Mouse (Mus musculus): ENCODE measurements around the gene Coro2b. TPM values are rescaled to one million over a fixed set of nuclear protein-coding genes. Genes with fewer than 3 reads are reported as not detected.

The Coro2b gene
- polyA plus RNA-seq (2014; fragmentation: Nextera tagmentation; extraction: Ambion mirVana) = 32.5 and 34.5 TPM in 2 replicates

- Histone ChIP-seq H3K4me3 (ENCODE audit: low read depth, low read length) (peak within 1 kb of the TSS; percentile 75), H3K4me1 (ENCODE audit: control insufficient read depth, insufficient read depth, low read length) (peaks cover 51% of the 10 kb centered on the region), H3K4me2 (ENCODE audit: low read depth, low read length) (peak within 1 kb of the TSS; percentile 78), H3K36me3 (ENCODE audit: control insufficient read depth, insufficient read depth, low read length) (no peaks in the 10 kb centered on the region), H3K9ac (replicated peaks; ENCODE audit: low read depth, low read length) (peak within 1 kb of the TSS; percentile 96), H3K9me3 (ENCODE audit: control insufficient read depth, low read length) (no peaks in the 10 kb centered on the region), H3K27ac (ENCODE audit: low read depth, low read length) (peak within 1 kb of the TSS; percentile 96), H3K27me3 (ENCODE audit: control insufficient read depth, insufficient read depth, low read length) (no peaks in the 10 kb centered on the region)
- peak; percentile 58 for ATAC-seq (ENCODE audit: low read depth)
- whole genome bisulfite sequencing = 1% methylated on average over 66 of the region's 74 CpGs
These were observed at the start of gene Coro2b for GRCm38 (mm10) chr9:62536655-62537631. Coro2b (minus strand) TSS chr9:62537044.

- Histone ChIP-seq H3K27me3 (ENCODE audit: control insufficient read depth, insufficient read depth, low read length) (no peaks in the 10 kb centered on the region), H3K4me3 (ENCODE audit: low read depth, low read length) (no peak overlapping the region), H3K9ac (replicated peaks; ENCODE audit: low read depth, low read length) (no peak overlapping the region), H3K4me2 (ENCODE audit: low read depth, low read length) (no peak overlapping the region), H3K4me1 (ENCODE audit: control insufficient read depth, insufficient read depth, low read length) (no peaks in the 10 kb centered on the region), H3K36me3 (ENCODE audit: control insufficient read depth, insufficient read depth, low read length) (no peaks in the 10 kb centered on the region), H3K27ac (ENCODE audit: low read depth, low read length) (no peak overlapping the region), H3K9me3 (ENCODE audit: control insufficient read depth, low read length) (no peaks in the 10 kb centered on the region)
- WGBS = 56% methylated on average over 1 of the region's 1 CpGs
- ATAC-seq (ENCODE audit: low read depth) = no peak
These were observed 40.7 kb upstream of the Coro2b start for GRCm38 (mm10) chr9:62577558-62577957.

- no peak overlapping the region for H3K4me3 ChIP-seq (ENCODE audit: low read depth, low read length)
- H3K4me2 ChIP-seq (ENCODE audit: low read depth, low read length) = no peak overlapping the region
- no peaks in the 10 kb centered on the region for H3K27me3 ChIP-seq (ENCODE audit: control insufficient read depth, insufficient read depth, low read length)
- no peaks in the 10 kb centered on the region for H3K9me3 ChIP-seq (ENCODE audit: control insufficient read depth, low read length)
- 91% methylated on average over 6 of the region's 6 CpGs for WGBS
- ATAC-seq (ENCODE audit: low read depth) = no peak
- no peak overlapping the region for H3K9ac ChIP-seq (replicated peaks; ENCODE audit: low read depth, low read length)
- H3K27ac ChIP-seq (ENCODE audit: low read depth, low read length) = no peak overlapping the region
- H3K36me3 ChIP-seq (ENCODE audit: control insufficient read depth, insufficient read depth, low read length) = no peaks in the 10 kb centered on the region
- H3K4me1 ChIP-seq (ENCODE audit: control insufficient read depth, insufficient read depth, low read length) = no peaks in the 10 kb centered on the region
These were observed 32.3 kb upstream of the Coro2b start for GRCm38 (mm10) chr9:62569121-62569520.

- Histone ChIP-seq H3K9me3 (ENCODE audit: control insufficient read depth, low read length) (no peaks in the 10 kb centered on the region), H3K4me1 (ENCODE audit: control insufficient read depth, insufficient read depth, low read length) (no peaks in the 10 kb centered on the region), H3K4me2 (ENCODE audit: low read depth, low read length) (no peak overlapping the region), H3K27ac (ENCODE audit: low read depth, low read length) (no peak overlapping the region), H3K36me3 (ENCODE audit: control insufficient read depth, insufficient read depth, low read length) (no peaks in the 10 kb centered on the region), H3K4me3 (ENCODE audit: low read depth, low read length) (no peak overlapping the region), H3K27me3 (ENCODE audit: control insufficient read depth, insufficient read depth, low read length) (no peaks in the 10 kb centered on the region), H3K9ac (replicated peaks; ENCODE audit: low read depth, low read length) (no peak overlapping the region)
- WGBS = 92% methylated on average over 1 of the region's 1 CpGs
- ATAC-seq (ENCODE audit: low read depth) = no peak
These were observed 31.0 kb upstream of the Coro2b start for GRCm38 (mm10) chr9:62567818-62568217.

DNA sequence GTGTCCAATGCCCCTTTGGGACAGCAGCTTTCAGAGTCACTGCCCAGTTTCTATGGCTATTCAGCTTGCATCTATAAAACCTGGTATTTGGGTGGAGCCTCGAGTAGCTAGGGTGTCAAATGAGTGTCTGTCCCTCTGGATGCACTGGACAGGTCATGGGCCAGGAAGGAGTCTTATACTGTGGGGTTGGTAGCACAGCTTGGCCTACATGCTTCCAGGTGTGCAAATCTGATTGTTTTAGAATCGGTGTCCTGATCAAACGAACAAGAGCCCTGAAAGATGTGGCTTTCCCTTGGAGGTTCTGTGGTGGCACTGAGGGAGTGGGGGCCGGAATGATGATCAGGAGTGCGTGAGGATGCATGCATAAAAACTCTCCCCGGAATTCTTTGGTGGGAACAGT, 25.4 kb upstream of the Coro2b start:
- Histone ChIP-seq H3K4me1 (ENCODE audit: control insufficient read depth, insufficient read depth, low read length) (no peaks in the 10 kb centered on the region), H3K27me3 (ENCODE audit: control insufficient read depth, insufficient read depth, low read length) (no peaks in the 10 kb centered on the region), H3K4me2 (ENCODE audit: low read depth, low read length) (no peak overlapping the region), H3K36me3 (ENCODE audit: control insufficient read depth, insufficient read depth, low read length) (no peaks in the 10 kb centered on the region), H3K4me3 (ENCODE audit: low read depth, low read length) (no peak overlapping the region), H3K9me3 (ENCODE audit: control insufficient read depth, low read length) (no peaks in the 10 kb centered on the region), H3K27ac (ENCODE audit: low read depth, low read length) (no peak overlapping the region), H3K9ac (replicated peaks; ENCODE audit: low read depth, low read length) (no peak overlapping the region)
- no peak for ATAC-seq (ENCODE audit: low read depth)
- WGBS = 88% methylated on average over 6 of the region's 6 CpGs

- Histone ChIP-seq H3K4me2 (ENCODE audit: low read depth, low read length) (no peak overlapping the region), H3K9ac (replicated peaks; ENCODE audit: low read depth, low read length) (no peak overlapping the region), H3K4me1 (ENCODE audit: control insufficient read depth, insufficient read depth, low read length) (no peaks in the 10 kb centered on the region), H3K27ac (ENCODE audit: low read depth, low read length) (no peak overlapping the region), H3K4me3 (ENCODE audit: low read depth, low read length) (no peak overlapping the region), H3K27me3 (ENCODE audit: control insufficient read depth, insufficient read depth, low read length) (no peaks in the 10 kb centered on the region), H3K36me3 (ENCODE audit: control insufficient read depth, insufficient read depth, low read length) (no peaks in the 10 kb centered on the region), H3K9me3 (ENCODE audit: control insufficient read depth, low read length) (no peaks in the 10 kb centered on the region)
- 90% methylated on average over 4 of the region's 4 CpGs for WGBS
- ATAC-seq (ENCODE audit: low read depth) = no peak
These were observed 23.6 kb upstream of the Coro2b start for GRCm38 (mm10) chr9:62560432-62560831.

DNA sequence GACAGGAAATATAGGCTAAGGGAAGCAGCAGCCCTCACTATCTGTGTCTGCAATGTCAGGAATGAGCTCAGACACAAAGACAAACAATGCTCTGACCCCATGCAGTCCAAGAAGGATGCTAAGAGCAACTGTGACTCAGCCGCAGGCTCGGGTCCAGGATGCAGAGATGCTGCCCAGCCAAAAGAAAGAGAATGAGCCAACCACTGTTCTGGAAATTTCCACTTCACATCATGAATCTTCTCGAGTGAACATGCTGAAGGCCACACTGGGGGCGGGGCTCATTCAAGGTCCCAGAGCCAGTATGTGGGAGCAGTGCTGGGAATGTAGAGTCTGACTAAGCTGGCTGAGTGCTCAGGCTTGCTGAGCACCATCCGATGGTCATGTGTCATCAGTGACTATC, 23.2 kb upstream of the Coro2b start:
- no peaks in the 10 kb centered on the region for H3K9me3 ChIP-seq (ENCODE audit: control insufficient read depth, low read length)
- H3K4me2 ChIP-seq (ENCODE audit: low read depth, low read length) = no peak overlapping the region
- ATAC-seq (ENCODE audit: low read depth) = no peak
- H3K27me3 ChIP-seq (ENCODE audit: control insufficient read depth, insufficient read depth, low read length) = no peaks in the 10 kb centered on the region
- H3K36me3 ChIP-seq (ENCODE audit: control insufficient read depth, insufficient read depth, low read length) = no peaks in the 10 kb centered on the region
- H3K27ac ChIP-seq (ENCODE audit: low read depth, low read length) = no peak overlapping the region
- WGBS = 67% methylated on average over 5 of the region's 5 CpGs
- no peak overlapping the region for H3K9ac ChIP-seq (replicated peaks; ENCODE audit: low read depth, low read length)
- H3K4me3 ChIP-seq (ENCODE audit: low read depth, low read length) = no peak overlapping the region
- no peaks in the 10 kb centered on the region for H3K4me1 ChIP-seq (ENCODE audit: control insufficient read depth, insufficient read depth, low read length)

DNA sequence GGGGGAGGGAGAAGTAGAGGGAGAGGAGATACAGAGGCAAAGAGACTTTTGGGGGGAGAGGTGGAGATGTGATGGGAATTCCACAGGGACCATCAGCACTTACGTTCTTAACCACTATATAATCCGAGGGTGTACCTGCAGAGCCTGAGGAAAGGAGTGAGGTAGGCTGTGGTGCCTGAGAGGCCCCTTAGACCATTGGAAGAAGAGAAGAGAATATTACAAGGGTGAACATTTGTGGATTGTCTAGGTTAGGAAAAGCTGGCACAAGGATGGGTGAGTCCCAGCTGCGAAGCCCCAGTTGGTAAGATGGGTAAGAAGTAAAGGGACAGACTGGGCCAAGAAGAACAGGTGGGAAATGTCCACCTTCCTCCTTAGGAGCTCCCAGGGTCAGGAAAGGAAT, 22.6 kb upstream of the Coro2b start:
- ATAC-seq (ENCODE audit: low read depth) = no peak
- H3K9ac ChIP-seq (replicated peaks; ENCODE audit: low read depth, low read length) = no peak overlapping the region
- H3K4me2 ChIP-seq (ENCODE audit: low read depth, low read length) = no peak overlapping the region
- no peak overlapping the region for H3K4me3 ChIP-seq (ENCODE audit: low read depth, low read length)
- no peak overlapping the region for H3K27ac ChIP-seq (ENCODE audit: low read depth, low read length)
- 92% methylated on average over 3 of the region's 3 CpGs for WGBS
- no peaks in the 10 kb centered on the region for H3K36me3 ChIP-seq (ENCODE audit: control insufficient read depth, insufficient read depth, low read length)
- peaks cover 5% of the 10 kb centered on the region; the same call in 1 of the 2 replicates for H3K4me1 ChIP-seq (ENCODE audit: control insufficient read depth, insufficient read depth, low read length)
- H3K9me3 ChIP-seq (ENCODE audit: control insufficient read depth, low read length) = no peaks in the 10 kb centered on the region
- no peaks in the 10 kb centered on the region for H3K27me3 ChIP-seq (ENCODE audit: control insufficient read depth, insufficient read depth, low read length)

GRCm38 (mm10) chr9:62558058-62558457, 21.2 kb upstream of the Coro2b start:
- 95% methylated on average over 8 of the region's 8 CpGs for WGBS
- H3K4me1 ChIP-seq (ENCODE audit: control insufficient read depth, insufficient read depth, low read length) = peaks cover 8% of the 10 kb centered on the region; the same call in 1 of the 2 replicates
- no peak overlapping the region for H3K4me3 ChIP-seq (ENCODE audit: low read depth, low read length)
- no peaks in the 10 kb centered on the region for H3K9me3 ChIP-seq (ENCODE audit: control insufficient read depth, low read length)
- no peaks in the 10 kb centered on the region for H3K27me3 ChIP-seq (ENCODE audit: control insufficient read depth, insufficient read depth, low read length)
- H3K27ac ChIP-seq (ENCODE audit: low read depth, low read length) = no peak overlapping the region
- H3K4me2 ChIP-seq (ENCODE audit: low read depth, low read length) = no peak overlapping the region
- no peaks in the 10 kb centered on the region for H3K36me3 ChIP-seq (ENCODE audit: control insufficient read depth, insufficient read depth, low read length)
- no peak for ATAC-seq (ENCODE audit: low read depth)
- no peak overlapping the region for H3K9ac ChIP-seq (replicated peaks; ENCODE audit: low read depth, low read length)
